Mouse (Mus musculus) brain, embryonic 14.5 days (tissue): ENCODE measurements around the gene Iqch.

Source experiments
- CTCF ChIP-seq: fragments of 200-500 bp; IDR thresholded peaks from 2 replicates; pipeline ENCODE4 v1.5.1; 2012; ENCODE audit warnings: inconsistent platforms, mild to moderate bottlenecking, moderate library complexity, borderline replicate concordance; ENCODE audit not compliant: insufficient read depth, insufficient read length; ENCODE audit errors: extremely low read depth
- POLR2A ChIP-seq: fragments of 200-500 bp; IDR thresholded peaks from 2 replicates; pipeline ENCODE4 v1.6.1; 2012; ENCODE audit warnings: mild to moderate bottlenecking, inconsistent platforms, borderline replicate concordance; ENCODE audit not compliant: poor library complexity, insufficient read depth, insufficient read length, severe bottlenecking; ENCODE audit errors: extremely low read depth

DNA sequence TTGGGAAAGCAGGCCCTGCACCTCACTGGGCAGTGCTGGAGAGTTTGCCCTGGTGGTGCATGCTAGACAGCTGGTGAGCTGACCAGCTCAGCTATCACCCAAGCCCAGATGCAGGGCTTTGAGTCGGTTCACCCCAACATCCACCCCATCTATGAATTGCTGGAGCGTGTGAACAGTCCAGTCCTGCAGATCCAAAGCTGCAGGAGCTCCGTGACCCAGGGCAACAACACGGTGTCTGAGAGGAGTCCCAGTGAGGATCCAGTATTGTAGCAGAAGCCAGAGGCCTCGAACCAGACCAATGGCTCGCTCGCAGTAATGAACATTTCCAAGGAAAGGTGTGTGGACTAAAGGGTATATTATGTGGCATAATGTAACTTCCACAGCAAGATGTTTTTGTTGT is 61.0 kb downstream of the Iqch start:
- no peak for TF ChIP-seq CTCF
- TF ChIP-seq POLR2A = no peak
